Mouse (Mus musculus): ENCODE measurements around the gene Trio. TPM values are rescaled to one million over a fixed set of nuclear protein-coding genes. Genes with fewer than 3 reads are reported as not detected.

The Trio gene
- total RNA-seq, 2 experiments from 2014 or later, result 37.3 to 50.8 TPM

DNA sequence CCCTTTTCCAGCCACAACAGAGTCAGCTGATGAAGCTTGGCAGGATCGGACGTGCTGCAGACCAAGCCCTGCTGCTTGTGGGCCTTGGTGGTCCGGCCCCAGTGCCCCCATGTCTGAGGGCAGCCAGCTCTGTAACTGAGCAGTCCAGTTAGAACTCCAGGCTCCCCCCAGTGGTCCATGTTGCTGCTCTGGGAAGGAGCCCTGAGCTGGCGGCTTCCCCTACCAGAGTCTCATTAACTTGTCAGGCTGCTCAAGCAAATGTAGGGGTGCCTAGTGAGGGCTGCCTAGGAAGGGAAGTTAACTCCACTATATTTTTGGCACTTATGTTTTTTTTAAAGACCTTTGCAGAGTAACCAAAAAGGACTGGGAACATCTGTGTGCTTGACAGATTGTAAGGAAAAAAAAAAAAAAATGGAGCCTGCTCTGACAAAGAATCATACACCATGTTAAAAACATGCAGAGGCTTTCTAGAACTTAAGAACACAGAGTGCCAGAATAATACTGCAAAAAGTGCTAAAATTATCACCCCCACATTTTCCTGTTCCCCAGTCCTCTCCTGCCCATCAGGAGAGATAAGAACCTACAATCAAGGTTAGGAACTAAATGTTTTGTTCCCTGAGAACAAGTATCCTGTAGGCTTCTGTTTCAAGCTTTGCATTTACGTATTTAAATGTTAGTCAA lies 216.9 kb downstream of the Trio start:
- no peak for ATAC-seq (ENCODE audit: poor library complexity, severe bottlenecking)

DNA sequence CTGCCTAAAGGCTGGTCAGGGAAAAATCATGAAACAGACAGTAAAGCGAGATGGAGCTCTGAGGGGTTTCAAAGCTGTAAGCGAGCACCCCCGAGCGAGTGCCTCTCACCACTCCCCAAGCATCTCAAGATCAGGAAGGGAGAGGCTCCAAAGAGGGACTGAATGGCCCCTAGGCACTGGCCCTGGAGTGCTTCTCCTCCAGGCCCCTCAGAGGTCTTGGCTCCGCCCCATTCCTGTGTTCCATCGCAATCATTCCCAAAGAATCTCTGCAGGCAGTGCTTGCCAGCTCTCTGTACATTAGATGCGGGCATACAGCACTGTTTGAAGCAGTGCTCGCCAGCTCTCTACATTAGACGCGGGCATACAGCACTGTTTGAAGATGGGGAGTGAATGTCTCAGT lies 219.4 kb downstream of the Trio start:
- no peak for ATAC-seq (ENCODE audit: poor library complexity, severe bottlenecking)

DNA sequence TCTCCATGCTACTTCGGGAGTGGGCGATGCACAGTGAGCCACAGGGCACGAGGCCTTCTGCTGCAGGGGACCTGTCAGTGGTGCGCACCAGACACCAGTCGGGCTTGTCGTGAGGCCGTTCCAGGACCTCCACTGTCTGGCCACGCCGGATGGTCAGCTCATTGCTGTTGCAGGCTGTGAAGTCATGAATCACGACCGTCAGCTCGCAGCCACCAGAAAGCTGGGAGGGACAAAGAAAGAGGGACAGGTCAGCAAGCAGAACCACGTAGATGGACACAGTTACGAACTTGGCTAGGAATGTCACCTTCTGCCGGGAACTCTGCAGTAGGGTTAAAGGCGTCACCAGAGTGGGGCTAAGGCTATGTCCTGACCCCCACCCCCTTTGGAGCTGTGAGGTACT lies 220.0 kb downstream of the Trio start:
- no peak for ATAC-seq (ENCODE audit: poor library complexity, severe bottlenecking)

DNA sequence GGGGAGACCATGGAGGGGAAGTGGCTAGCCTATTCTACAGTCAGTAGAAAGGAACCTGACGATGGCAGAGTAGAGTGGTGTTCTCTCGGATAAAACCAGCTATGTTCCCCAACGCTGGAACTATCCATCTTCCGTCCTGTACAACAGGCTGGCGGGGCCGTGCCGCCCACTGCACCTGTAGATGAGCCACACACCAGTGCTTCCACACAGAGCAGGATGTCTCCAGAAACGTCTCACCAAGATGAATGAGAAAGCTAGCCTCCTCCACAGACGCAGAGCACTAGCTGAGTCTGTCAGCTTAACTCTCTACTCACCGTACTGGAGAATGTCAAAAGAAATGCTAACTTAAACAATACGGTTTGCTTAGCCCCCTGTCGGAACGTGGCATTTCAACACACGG lies 221.2 kb downstream of the Trio start:
- no peak for ATAC-seq (ENCODE audit: poor library complexity, severe bottlenecking)

DNA sequence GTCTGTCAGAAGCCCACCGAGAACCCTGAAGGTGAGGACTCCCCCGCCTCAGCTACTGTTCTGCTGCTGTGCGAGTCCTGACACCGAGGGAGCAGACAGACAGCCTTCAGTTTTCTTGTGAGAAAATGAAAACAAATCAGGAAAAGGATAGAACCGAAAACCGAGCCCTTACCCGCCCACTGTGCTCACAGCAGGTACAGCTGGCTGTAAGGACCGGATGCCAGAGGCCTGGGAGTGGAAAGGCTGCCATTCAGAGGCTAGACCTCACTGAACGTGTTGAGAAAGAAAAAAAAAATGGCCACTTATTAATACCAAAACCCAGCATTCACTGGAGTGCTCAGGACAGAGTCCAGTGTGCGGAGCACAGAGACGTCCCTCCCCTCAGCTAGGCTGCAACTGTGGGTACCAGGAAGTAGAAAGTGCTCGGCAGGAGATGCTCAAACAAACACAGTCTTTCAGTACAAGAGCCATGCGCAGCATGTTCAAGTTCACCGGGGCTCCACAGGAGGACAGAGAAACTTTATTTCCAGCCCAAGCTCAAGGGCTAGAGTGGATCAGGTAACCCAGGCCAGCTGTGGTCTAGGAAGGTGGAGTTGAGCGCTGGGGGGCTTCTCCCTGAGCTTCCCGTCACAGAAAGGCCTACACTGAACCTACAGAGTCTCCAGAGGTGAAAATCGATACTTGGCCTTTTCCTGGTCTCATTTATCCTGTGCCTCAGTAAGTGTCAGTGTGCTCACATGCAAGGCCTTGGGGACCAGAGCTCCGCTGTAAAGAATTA lies 221.9 kb downstream of the Trio start:
- ATAC-seq (ENCODE audit: poor library complexity, severe bottlenecking), result no peak

DNA sequence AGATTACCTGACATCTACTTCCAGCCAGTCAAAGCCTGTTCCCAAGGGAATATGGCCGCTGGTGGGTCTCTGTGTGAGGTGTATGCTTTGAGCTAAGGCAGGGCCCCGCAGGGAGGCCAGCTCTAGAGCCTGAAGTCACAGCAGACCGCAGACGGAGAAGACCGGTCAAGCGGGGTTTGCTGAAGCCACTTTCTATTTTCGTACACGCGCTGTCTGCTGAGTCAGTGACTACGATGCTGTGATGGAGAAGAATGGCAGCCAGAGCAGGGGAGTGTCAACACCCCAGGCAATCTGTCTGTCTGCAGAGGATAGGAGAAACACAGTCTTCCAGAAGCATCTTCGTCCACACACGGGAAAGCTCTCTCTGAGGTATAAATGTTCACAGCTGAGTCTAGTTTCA lies 223.4 kb downstream of the Trio start:
- ATAC-seq (ENCODE audit: poor library complexity, severe bottlenecking), result no peak

DNA sequence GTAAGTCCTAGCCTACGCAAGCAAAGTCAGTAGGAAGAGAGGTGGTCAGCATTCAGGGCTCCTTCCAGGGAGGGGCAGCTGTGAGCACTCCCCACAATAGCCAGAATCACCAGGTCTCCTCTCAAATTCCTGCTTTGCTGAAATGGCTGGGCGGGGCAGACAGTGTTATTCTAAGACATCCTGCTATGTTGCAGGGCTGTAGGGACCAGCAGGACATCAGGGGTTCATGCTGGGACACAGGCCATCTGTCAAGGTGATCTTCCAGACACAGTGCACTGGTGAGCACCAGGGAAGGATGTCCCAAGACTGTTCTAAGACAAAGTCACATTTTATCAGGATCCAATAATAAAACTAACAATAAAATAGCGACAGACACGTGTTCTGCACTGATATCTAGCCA lies 224.5 kb downstream of the Trio start:
- ATAC-seq (ENCODE audit: poor library complexity, severe bottlenecking), result no peak

DNA sequence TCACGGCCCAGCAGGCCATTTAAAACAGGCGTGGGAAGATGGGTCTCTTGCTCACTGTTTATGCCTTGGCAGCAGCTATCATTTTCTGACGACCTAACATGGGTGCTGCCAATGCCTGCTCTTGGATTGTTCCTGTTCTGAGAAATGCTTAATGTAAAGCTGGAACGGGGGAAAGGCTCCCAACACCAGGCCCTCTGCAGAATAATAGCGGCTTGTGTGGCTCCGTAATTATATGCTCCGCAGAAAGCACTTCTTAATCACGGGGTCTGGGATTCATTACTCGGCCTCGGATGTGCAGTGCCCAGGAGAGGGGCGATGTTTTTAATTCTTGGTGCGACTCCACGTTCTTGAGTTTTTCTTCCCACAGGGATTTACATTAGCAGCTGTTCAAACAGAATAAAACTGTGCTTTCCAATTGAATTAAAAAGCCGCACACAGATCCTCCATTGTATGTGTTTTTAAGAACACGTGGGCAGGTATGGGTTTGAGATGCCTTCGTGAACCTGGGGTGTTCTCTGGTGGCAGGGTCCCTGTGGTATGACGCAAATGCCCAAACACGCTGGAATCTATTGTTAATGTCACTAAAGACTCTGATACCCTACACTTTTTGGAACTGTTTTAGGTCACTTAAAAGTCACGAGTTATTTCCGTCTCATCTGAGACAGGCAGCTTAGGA lies 228.0 kb downstream of the Trio start:
- ATAC-seq (ENCODE audit: poor library complexity, severe bottlenecking), result no peak

DNA sequence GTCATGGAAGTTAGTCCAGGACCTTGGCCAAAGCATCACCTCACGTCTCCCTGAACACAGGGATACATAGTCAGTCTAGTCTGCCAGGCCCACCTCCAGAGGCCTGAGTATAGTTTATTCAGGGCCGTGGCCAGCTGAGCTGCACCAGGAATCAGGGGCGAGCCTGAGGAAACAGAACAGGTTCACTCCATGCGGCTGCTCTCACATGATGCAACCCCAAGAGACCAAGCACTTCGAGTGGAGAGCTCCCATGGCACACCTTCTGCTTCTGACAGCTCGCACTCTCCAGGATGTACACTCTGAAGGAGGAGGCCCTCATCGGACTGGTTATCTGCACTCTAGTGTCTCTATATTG lies 228.8 kb downstream of the Trio start:
- no peak for ATAC-seq (ENCODE audit: poor library complexity, severe bottlenecking)

DNA sequence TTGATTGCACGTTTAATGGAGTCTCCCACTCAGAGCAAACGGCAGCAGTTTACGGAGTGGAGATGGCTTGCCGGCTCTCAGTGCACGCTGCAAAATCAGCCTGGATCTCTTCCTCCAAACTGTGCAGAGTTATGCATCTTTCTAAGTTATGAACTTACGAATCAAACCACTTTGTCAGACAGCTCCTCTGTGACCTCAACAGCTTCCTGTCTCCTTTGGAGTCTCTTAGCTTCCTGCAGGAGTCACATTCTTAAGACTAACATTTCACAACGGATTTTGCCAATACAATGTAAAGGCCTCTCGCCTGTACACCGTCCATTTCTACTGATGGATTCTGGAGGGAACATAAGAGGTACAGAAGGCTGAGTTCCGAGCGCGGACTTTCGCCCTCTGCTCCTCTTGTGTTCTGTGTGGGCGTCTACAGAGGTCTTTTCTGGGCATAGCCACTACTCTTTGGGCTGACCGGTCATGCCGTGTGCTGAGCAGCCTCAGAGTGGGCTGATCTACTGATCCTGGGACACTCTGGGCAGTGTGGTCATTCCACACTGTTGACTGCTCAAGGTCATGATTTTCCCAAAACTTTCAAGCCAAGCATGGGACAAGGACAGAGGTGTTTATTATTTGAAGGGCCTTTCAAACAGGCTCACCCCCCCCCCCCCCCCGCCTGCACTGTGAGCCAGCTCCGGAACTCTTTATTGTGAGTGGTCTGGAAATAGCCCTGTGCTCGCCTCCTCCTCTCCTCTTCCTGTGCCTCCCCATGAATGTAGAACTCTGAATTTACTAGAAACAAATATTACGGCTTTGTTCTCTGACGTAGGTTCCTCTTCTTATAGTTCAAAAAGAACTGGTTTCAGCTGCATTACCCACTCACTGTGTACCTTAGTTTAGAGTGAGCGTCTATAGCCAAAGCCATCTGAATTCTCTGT lies 229.4 kb downstream of the Trio start:
- peak; percentile 47; the same call in 1 of the 2 replicates for ATAC-seq (ENCODE audit: poor library complexity, severe bottlenecking)

DNA sequence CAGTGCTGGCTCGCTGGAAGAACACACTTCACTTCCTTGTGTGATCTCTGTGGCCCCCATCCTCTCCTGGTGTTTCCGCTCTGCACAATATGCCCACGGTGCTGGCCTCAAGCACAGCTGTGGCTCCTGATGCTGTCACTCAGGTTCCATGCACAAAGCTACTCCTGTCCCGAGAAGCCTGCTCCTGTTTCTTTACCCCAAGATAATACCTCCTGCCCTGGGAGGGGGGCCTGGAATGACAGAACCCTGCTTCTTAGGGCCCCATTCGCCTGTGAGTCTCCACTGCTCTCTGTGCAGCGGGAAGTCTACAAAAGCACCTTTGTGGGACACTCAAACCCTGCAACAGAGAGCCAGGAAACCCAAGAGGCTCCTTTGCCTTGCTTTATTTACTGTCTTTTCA lies 232.4 kb downstream of the Trio start:
- ATAC-seq (ENCODE audit: poor library complexity, severe bottlenecking), result no peak

DNA sequence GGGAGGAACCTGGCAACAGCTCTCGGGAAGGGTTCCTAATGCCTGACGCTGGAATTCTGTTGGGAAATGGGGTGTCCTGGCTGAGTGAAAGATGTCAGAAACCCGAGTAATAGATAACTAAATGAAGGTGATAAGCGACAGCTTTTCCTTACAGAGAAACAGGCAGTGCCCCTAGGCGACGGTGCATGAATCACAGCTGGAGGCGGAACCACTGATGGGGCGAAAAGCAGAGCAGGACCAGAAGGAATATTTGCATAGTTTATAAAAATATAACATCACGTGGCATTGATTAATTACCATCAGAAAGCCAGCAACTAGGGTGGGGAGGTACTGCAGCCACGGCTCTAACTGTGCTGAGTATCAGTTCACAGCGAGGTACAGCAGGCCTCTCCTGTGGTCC lies 233.2 kb downstream of the Trio start:
- ATAC-seq (ENCODE audit: poor library complexity, severe bottlenecking), result no peak

DNA sequence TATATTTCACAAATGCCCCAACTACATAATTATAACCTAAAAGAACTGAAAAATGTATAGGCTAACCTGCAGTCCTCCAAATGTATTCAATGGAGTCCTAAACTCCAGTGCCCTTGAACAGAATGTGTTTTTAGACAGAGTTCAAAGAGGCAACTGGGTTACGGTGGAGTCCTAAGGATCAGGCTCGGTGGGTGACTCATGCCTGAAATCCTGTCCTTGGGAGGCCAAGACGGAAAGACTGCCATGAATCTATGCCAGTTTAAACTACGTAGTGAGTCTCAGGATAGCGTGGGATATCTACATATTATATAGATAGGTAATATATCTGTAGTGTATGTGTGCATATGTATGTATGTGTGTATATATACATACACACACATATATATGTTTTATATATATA lies 234.5 kb downstream of the Trio start:
- no peak for ATAC-seq (ENCODE audit: poor library complexity, severe bottlenecking)

DNA sequence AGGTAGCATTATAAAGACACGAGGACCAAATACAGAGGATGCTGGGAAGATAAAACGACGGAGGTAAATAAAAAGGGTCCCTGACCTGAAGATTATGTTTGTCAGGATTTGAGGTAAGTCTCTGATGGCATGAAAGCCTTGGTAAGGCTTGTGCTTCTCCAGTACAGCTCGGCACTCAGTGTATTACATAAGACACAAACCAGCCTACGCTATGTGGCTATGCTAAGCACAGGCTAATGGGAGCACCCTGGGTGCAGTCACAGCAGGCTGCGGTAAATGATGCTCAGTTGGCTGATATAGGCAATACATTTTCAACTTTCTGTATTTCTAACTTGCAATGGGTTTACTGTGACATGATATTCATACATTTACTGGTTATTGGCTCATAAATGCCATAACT lies 234.9 kb downstream of the Trio start:
- ATAC-seq (ENCODE audit: poor library complexity, severe bottlenecking), result no peak

DNA sequence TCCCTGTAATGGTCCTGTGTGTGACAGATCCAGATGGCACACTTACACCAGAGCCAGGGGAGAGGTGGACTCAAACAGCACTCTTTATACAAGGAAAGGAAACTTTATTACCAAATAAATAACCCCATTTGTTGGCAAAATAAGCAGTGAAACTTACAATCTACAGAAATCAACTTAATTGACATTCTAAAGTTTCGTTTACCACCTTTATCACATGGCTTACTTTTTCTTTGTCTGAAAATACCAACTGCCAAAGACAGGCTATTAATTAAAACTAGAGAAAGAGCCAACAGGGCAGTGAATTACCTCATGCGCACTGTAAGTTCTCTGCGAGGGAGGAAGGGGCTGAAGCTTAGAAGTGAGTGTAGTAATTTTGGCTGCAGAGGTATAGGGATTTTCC lies 236.3 kb downstream of the Trio start:
- no peak for ATAC-seq (ENCODE audit: poor library complexity, severe bottlenecking)

DNA sequence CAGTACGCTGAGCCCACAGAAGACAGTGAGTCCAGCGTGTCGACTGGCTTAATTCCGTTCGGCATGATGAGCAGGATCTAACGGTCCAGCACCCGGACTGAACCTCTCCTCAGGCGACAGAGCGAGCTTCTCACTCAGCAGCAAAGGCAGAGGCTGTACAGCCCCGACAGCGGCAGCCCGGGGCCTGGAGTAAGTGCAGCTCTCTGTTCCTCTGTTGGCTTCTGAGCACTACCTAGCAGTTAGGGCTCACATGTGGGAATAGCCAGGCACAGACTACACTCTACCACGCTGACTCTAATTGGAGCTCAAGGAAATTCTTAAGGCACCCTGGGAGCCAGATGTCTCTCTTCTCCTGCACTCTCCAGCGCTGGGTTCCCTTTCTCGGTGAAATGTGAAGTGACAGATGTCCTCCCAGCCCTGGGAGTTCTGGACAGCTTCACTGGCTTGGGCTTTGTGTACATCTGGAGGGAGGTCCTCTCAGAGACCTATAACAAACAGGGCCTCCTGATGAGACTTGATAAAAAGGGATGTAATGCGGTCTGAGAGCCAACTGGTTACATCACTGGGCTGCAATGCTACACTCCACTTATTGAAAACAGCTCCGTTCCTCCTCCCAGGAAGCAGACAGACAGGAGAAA lies 237.4 kb downstream of the Trio start:
- ATAC-seq (ENCODE audit: poor library complexity, severe bottlenecking), result no peak

DNA sequence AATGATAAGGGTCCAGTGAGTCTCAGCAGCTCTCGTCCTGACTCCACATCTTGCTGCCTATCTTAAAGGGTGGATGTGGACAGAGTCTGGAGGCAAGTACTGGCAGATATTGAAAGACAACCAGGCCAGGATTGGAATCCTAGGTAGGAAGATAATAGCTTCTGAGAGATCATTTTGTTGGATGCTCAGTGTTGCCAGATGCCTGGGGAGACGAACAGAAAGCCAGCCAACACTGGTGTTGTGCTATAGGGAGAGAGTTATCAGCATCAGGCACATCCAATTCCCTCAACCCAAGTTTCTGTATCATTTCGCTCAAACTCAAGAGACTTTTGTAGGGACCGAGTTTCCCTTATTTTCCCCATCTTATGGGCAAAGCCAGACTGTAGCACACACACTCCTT lies 238.5 kb downstream of the Trio start:
- no peak for ATAC-seq (ENCODE audit: poor library complexity, severe bottlenecking)

DNA sequence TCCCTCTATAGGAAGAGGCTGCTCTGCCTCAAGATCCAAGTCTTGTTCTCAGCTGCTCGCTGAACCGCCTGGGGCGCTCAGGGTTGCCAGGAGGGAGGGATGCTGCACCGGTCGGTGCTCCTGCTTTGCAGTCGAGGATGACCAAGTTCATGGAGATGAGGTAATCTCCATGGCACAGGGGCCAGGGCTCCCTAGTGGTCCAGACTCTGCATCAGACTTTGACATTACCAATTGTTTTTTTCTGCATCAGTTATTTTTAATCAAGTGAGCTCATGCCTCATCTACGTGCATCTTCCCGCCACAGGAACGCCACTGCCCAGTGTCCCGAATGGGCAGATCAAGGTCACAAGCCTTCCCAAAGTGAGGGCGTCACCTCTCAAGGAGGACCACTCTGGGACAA lies 239.2 kb downstream of the Trio start:
- no peak for ATAC-seq (ENCODE audit: poor library complexity, severe bottlenecking)

DNA sequence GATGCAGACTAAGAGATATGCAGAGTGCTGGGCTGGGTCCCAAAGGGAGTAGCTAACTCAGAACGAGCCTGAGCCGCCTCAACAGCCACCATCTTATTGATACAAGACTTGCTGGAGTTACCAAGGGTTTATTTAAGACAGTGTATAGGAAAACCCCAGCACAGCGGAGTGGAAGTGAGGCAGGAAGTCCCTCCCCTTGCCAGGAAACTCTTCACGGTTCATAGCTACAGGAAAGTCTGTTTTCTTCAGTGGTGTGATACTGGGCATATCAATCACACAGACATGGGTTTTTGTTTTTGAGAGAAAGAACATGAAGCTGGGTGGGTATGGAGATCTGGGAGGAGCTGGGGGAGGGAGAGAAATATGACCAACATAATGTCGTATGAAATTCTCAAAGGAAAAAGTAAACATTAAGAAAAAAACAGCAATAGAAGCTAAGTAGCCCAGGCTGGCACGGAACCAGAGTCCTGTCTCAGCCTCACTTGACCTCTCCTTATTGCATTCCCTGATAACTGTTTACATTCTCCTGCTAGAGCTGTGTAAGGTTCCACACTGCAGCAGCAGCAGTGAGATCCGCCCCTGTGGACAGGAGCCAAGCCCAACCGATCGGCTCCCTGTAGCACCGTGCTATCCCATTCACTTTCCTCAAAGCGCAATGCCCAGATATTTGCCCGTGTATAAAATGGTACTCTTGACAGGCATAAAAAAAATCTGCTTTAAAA lies 240.2 kb downstream of the Trio start:
- ATAC-seq (ENCODE audit: poor library complexity, severe bottlenecking), result no peak

DNA sequence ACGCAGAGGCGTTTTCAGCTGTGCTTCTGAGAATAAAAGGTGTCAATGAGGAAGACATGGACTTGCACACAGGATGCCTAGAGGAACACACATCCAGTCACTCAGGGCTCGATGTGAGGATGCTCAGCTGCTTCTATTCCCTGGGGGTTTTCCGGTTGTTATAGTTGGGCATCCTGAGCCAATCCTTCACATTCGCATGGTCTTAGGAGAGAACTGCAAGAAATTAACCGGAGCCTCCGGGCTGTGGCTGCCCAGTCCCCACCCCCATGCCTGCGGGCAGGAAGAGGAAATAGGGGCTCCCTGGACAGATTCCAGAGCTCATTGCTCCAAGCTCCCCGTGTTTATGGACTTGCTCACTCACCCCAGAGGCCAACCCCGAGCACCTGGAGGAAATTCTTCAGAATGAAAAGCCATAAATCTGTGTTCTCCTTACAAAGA lies 241.5 kb downstream of the Trio start:
- ATAC-seq (ENCODE audit: poor library complexity, severe bottlenecking), result peak; percentile 34

All from megakaryocyte, adult 5-6 weeks (primary cell).